Mouse (Mus musculus): ENCODE measurements at regions not wholly inside any gene's neighbourhood (a gene's known extent, or its start where the extent isn't known, plus 50 kb on each side); places are given as distances from the start of the nearest gene placed in this dataset.

DNA sequence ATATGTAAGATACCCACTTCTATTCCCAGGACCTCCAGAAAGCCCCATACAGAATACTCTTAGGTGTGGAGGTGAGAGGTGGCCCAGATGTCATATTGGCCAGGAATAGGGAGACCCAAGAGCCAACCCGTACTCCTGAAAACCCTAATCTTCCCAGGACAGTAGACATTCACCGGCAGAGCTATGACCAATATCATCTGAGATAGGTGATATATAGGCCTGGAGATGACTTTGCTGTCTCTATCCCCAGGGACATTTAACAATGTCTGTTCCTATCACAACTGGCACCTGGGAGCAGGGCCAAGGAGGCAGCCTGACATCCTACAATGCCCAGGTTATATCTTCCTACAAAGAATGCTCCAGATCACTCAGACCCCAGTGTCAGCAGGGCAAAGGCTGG is 140.0 kb upstream of the D7Ertd443e start:
- Histone ChIP-seq H3K27me3 (ENCODE audit: insufficient read depth, low read length) (no peaks in the 10 kb centered on the region), H3K9me3 (replicated peaks) (peaks cover 50% of the 10 kb centered on the region), H3K36me3 (replicated peaks) (no peaks in the 10 kb centered on the region), H3K4me3 (ENCODE audit: low read depth, low read length) (no peak overlapping the region), H3K4me1 (ENCODE audit: insufficient read depth, low read depth, low read length) (no peaks in the 10 kb centered on the region)
- no peak for TF ChIP-seq CTCF (IDR thresholded peaks at IDR 0.05; ENCODE audit: low read depth, low read length)
- no peak for TF ChIP-seq POLR2AphosphoS5 (IDR thresholded peaks at IDR 0.05; ENCODE audit: insufficient replicate concordance, low read depth, low read length)
- TF ChIP-seq TAL1 (conservative IDR thresholded peaks at IDR 0.05; ENCODE audit: low read depth, low read length), result no peak
- no peak for TF ChIP-seq GATA2 (IDR thresholded peaks at IDR 0.05; ENCODE audit: borderline replicate concordance, low read depth, low read length)
- TF ChIP-seq GATA1 (IDR thresholded peaks at IDR 0.05; ENCODE audit: borderline replicate concordance, low read length), result no peak
- ATAC-seq (ENCODE audit: extremely low read depth, insufficient number of reproducible peaks, low FRiP score, poor library complexity, severe bottlenecking), result no peak
- no peak for DNase-seq (ENCODE audit: low spot score)

- Histone ChIP-seq H3K36me3 (replicated peaks) (no peaks in the 10 kb centered on the region), H3K4me1 (ENCODE audit: insufficient read depth, low read depth, low read length) (no peaks in the 10 kb centered on the region), H3K4me3 (ENCODE audit: low read depth, low read length) (no peak overlapping the region), H3K9me3 (replicated peaks) (peaks cover 47% of the 10 kb centered on the region), H3K27me3 (ENCODE audit: insufficient read depth, low read length) (no peaks in the 10 kb centered on the region)
- ATAC-seq (ENCODE audit: extremely low read depth, insufficient number of reproducible peaks, low FRiP score, poor library complexity, severe bottlenecking) (no peak), DNase-seq (ENCODE audit: low spot score) (no peak)
- TF ChIP-seq GATA2 (IDR thresholded peaks at IDR 0.05; ENCODE audit: borderline replicate concordance, low read depth, low read length), result no peak
- no peak for TF ChIP-seq TAL1 (conservative IDR thresholded peaks at IDR 0.05; ENCODE audit: low read depth, low read length)
- no peak for TF ChIP-seq POLR2AphosphoS5 (IDR thresholded peaks at IDR 0.05; ENCODE audit: insufficient replicate concordance, low read depth, low read length)
- TF ChIP-seq CTCF (IDR thresholded peaks at IDR 0.05; ENCODE audit: low read depth, low read length), result no peak
- no peak for TF ChIP-seq GATA1 (IDR thresholded peaks at IDR 0.05; ENCODE audit: borderline replicate concordance, low read length)
These were observed 141.9 kb upstream of the D7Ertd443e start for GRCm38 (mm10) chr7:134527351-134527750.

DNA sequence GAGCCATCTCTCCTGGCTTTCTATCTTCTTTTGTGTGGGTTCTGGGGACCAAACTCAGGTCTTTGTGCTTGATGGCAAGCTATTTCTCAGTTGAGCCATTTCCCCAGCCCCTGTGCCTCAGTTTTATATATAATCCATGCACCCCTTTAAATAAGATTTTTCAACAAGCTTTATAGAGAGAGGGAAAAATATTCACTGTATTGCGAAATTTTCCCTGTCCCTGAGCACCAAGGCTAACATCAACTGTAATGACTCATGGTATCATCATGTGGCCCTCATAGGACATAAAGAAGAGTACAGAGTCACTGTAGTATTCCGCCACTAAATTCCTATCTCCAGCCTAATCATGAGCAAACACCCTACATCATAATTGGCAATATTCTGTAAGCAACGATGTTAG is 142.4 kb upstream of the Dock1 start:
- no peaks in the 10 kb centered on the region for H3K4me1 ChIP-seq (ENCODE audit: insufficient read depth, low read depth, low read length)
- no peak overlapping the region for H3K4me3 ChIP-seq (ENCODE audit: low read depth, low read length)
- ATAC-seq (ENCODE audit: extremely low read depth, insufficient number of reproducible peaks, low FRiP score, poor library complexity, severe bottlenecking) (no peak), DNase-seq (ENCODE audit: low spot score) (no peak)
- no peaks in the 10 kb centered on the region for H3K36me3 ChIP-seq (replicated peaks)
- H3K9me3 ChIP-seq (replicated peaks), result peaks cover 40% of the 10 kb centered on the region
- TF ChIP-seq TAL1 (conservative IDR thresholded peaks at IDR 0.05; ENCODE audit: low read depth, low read length), result no peak
- no peak for TF ChIP-seq GATA2 (IDR thresholded peaks at IDR 0.05; ENCODE audit: borderline replicate concordance, low read depth, low read length)
- TF ChIP-seq GATA1 (IDR thresholded peaks at IDR 0.05; ENCODE audit: borderline replicate concordance, low read length), result no peak
- TF ChIP-seq CTCF (IDR thresholded peaks at IDR 0.05; ENCODE audit: low read depth, low read length), result no peak
- no peak for TF ChIP-seq POLR2AphosphoS5 (IDR thresholded peaks at IDR 0.05; ENCODE audit: insufficient replicate concordance, low read depth, low read length)
- H3K27me3 ChIP-seq (ENCODE audit: insufficient read depth, low read length), result no peaks in the 10 kb centered on the region

DNA sequence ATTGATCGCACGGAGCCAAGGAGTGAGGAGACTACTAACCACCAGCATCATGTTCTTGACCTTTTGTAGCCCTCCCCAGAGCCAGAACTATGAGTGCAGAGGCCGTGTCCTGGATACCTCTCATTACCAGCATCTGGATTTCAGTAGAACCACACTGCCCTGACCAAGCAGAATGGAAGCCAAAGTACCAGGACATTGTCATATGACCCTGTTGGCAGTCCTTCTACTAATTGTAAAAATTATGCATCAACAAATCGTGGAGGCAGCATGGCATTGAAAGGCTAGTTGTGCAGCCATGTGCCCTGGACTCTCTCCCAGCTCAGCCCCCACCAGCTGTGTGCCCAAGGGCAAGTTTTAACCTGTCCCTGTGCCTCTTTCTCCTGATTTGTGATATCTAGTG is 135.6 kb upstream of the Dock1 start:
- no peaks in the 10 kb centered on the region for H3K4me1 ChIP-seq (ENCODE audit: insufficient read depth, low read depth, low read length)
- no peak for ATAC-seq (ENCODE audit: extremely low read depth, insufficient number of reproducible peaks, low FRiP score, poor library complexity, severe bottlenecking)
- no peak for DNase-seq (ENCODE audit: low spot score)
- H3K9me3 ChIP-seq (replicated peaks), result peaks cover 26% of the 10 kb centered on the region
- no peaks in the 10 kb centered on the region for H3K36me3 ChIP-seq (replicated peaks)
- TF ChIP-seq TAL1 (conservative IDR thresholded peaks at IDR 0.05; ENCODE audit: low read depth, low read length), result no peak
- TF ChIP-seq CTCF (IDR thresholded peaks at IDR 0.05; ENCODE audit: low read depth, low read length), result no peak
- TF ChIP-seq GATA1 (IDR thresholded peaks at IDR 0.05; ENCODE audit: borderline replicate concordance, low read length), result no peak
- TF ChIP-seq POLR2AphosphoS5 (IDR thresholded peaks at IDR 0.05; ENCODE audit: insufficient replicate concordance, low read depth, low read length), result no peak
- no peak for TF ChIP-seq GATA2 (IDR thresholded peaks at IDR 0.05; ENCODE audit: borderline replicate concordance, low read depth, low read length)
- no peak overlapping the region for H3K4me3 ChIP-seq (ENCODE audit: low read depth, low read length)
- H3K27me3 ChIP-seq (ENCODE audit: insufficient read depth, low read length), result no peaks in the 10 kb centered on the region

- TF ChIP-seq CTCF (IDR thresholded peaks at IDR 0.05; ENCODE audit: low read depth, low read length) (no peak), GATA1 (IDR thresholded peaks at IDR 0.05; ENCODE audit: borderline replicate concordance, low read length) (no peak), TAL1 (conservative IDR thresholded peaks at IDR 0.05; ENCODE audit: low read depth, low read length) (no peak), GATA2 (IDR thresholded peaks at IDR 0.05; ENCODE audit: borderline replicate concordance, low read depth, low read length) (no peak), POLR2AphosphoS5 (IDR thresholded peaks at IDR 0.05; ENCODE audit: insufficient replicate concordance, low read depth, low read length) (no peak)
These were observed 128.8 kb upstream of the Dock1 start for GRCm38 (mm10) chr7:134541699-134542098.

GRCm38 (mm10) chr7:134546187-134546586 is 124.3 kb upstream of the Dock1 start:
- no peak for DNase-seq (ENCODE audit: low spot score)
- peaks cover 54% of the 10 kb centered on the region for H3K9me3 ChIP-seq (replicated peaks)
- no peak for ATAC-seq (ENCODE audit: extremely low read depth, insufficient number of reproducible peaks, low FRiP score, poor library complexity, severe bottlenecking)
- H3K4me3 ChIP-seq (ENCODE audit: low read depth, low read length), result no peak overlapping the region
- TF ChIP-seq GATA2 (IDR thresholded peaks at IDR 0.05; ENCODE audit: borderline replicate concordance, low read depth, low read length) (no peak), GATA1 (IDR thresholded peaks at IDR 0.05; ENCODE audit: borderline replicate concordance, low read length) (no peak), POLR2AphosphoS5 (IDR thresholded peaks at IDR 0.05; ENCODE audit: insufficient replicate concordance, low read depth, low read length) (no peak), CTCF (IDR thresholded peaks at IDR 0.05; ENCODE audit: low read depth, low read length) (no peak), TAL1 (conservative IDR thresholded peaks at IDR 0.05; ENCODE audit: low read depth, low read length) (no peak)
- H3K4me1 ChIP-seq (ENCODE audit: insufficient read depth, low read depth, low read length), result no peaks in the 10 kb centered on the region
- H3K27me3 ChIP-seq (ENCODE audit: insufficient read depth, low read length), result no peaks in the 10 kb centered on the region
- H3K36me3 ChIP-seq (replicated peaks), result no peaks in the 10 kb centered on the region

More at GRCm38 (mm10) chr7:134541699-134542098, 128.8 kb upstream of the Dock1 start:
- H3K36me3 ChIP-seq (replicated peaks), result no peaks in the 10 kb centered on the region
- peaks cover 51% of the 10 kb centered on the region for H3K9me3 ChIP-seq (replicated peaks)
- no peak for ATAC-seq (ENCODE audit: extremely low read depth, insufficient number of reproducible peaks, low FRiP score, poor library complexity, severe bottlenecking)
- H3K4me3 ChIP-seq (ENCODE audit: low read depth, low read length), result no peak overlapping the region
- H3K27me3 ChIP-seq (ENCODE audit: insufficient read depth, low read length), result no peaks in the 10 kb centered on the region
- no peaks in the 10 kb centered on the region for H3K4me1 ChIP-seq (ENCODE audit: insufficient read depth, low read depth, low read length)
- DNase-seq (ENCODE audit: low spot score), result no peak

All from G1E (cell line).